Mouse (Mus musculus): ENCODE data around the gene Adgrg3.

GRCm38 (mm10) chr8:95058661-95059060 is 41.2 kb downstream of the Adgrg3 start:
- TF ChIP-seq POLR2A (IDR thresholded peaks at IDR 0.05; ENCODE audit: borderline replicate concordance, insufficient read depth, low read length): no peak
- no peak for TF ChIP-seq CTCF (IDR thresholded peaks at IDR 0.05; ENCODE audit: borderline replicate concordance, insufficient read depth, low read depth, low read length)

Measured in cerebellum, adult 2 months (tissue).